ENCODE assay signal across 9 mouse cellular contexts in the genomic region with DNA sequence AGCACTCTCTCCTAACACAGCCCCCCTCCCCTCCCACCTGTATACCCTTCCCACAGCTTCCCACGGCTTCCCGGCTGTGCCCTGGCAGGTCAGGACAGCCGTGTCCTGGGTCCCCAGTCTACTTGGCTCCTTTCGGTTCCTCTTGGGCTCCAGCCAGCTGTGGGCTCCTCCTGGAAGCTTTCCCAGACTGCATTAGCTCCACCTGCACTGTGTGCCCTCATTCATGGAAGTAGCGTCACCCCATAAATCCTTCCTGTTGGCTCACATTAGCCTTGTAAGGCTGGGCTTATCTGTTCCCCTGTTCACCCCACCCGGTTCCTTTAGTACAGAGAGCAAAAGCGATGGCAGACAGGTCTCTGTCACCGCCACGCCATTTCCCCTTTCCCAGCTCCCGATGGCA.
A peak's percentile ranks its signal among the peaks of the same experiment; 100 is the strongest.
DNase-seq lines count a peak whose midpoint lies in the region; ATAC-seq and TF ChIP-seq lines count a peak whose summit lies in the region.
"Had no signal": no experiment of that assay in that cellular context is flagged by ENCODE, and none has a peak within 500 bp of the region (broad histone marks: within the 10 kb centered on the region; RNA-seq: fewer than 3 reads in every experiment).

No protein-coding gene starts in this region.

- H3K9ac ChIP-seq in limb, embryonic 14.5 days (ENCODE audit: low read depth, low read length, severe bottlenecking), result no peak overlapping the region
- no peak overlapping the region for H3K9ac ChIP-seq in stomach, postnatal 0 days (ENCODE audit: low read length)
- H3K9ac ChIP-seq: lung, embryonic 15.5 days had no signal

- TF ChIP-seq EP300 in stomach, postnatal 0 days (optimal IDR thresholded peaks at IDR 0.05), result no peak

- no peaks in the 10 kb centered on the region for H3K9me3 ChIP-seq in limb, embryonic 14.5 days (ENCODE audit: control insufficient read depth, low read length)
- H3K9me3 ChIP-seq in stomach, postnatal 0 days (ENCODE audit: control insufficient read depth, low read length), result no peaks in the 10 kb centered on the region
- H3K9me3 ChIP-seq: lung, embryonic 15.5 days had no signal

- no peak for TF ChIP-seq CTCF in stomach, postnatal 0 days (IDR thresholded peaks at IDR 0.05; ENCODE audit: low read depth)

- WGBS in limb, embryonic 14.5 days, result 41% methylated on average over 10 of the region's 10 CpGs
- WGBS in stomach, postnatal 0 days, result 42% methylated on average over 10 of the region's 10 CpGs

- peaks cover 31% of the 10 kb centered on the region for H3K4me1 ChIP-seq in limb, embryonic 14.5 days (ENCODE audit: control insufficient read depth, insufficient read depth, low read length)
- H3K4me1 ChIP-seq in stomach, postnatal 0 days (replicated peaks; ENCODE audit: control insufficient read depth, insufficient read depth), result 0 out of 2 replicates have a peak, but pooled peaks cover 2% of the 10 kb centered on the region

- no peak overlapping the region for H3K4me3 ChIP-seq in limb, embryonic 14.5 days (replicated peaks; ENCODE audit: low read length)
- no peak overlapping the region for H3K4me3 ChIP-seq in stomach, postnatal 0 days (ENCODE audit: low read depth, low read length)
- H3K4me3 ChIP-seq: lung, embryonic 15.5 days had no signal

- H3K27me3 ChIP-seq in limb, embryonic 14.5 days (ENCODE audit: control insufficient read depth, insufficient read depth, low read length), result peaks cover 5% of the 10 kb centered on the region; the same call in 1 of the 2 replicates
- 0 out of 2 replicates have a peak, but pooled peaks cover 2% of the 10 kb centered on the region for H3K27me3 ChIP-seq in stomach, postnatal 0 days (ENCODE audit: control insufficient read depth, insufficient read depth, low read length)

- no peak overlapping the region for H3K4me2 ChIP-seq in limb, embryonic 14.5 days (replicated peaks; ENCODE audit: low read depth, low read length, severe bottlenecking)
- H3K4me2 ChIP-seq in stomach, postnatal 0 days (replicated peaks; ENCODE audit: low read depth), result no peak overlapping the region
- H3K4me2 ChIP-seq: lung, embryonic 15.5 days had no signal

- H3K36me3 ChIP-seq in limb, embryonic 14.5 days (ENCODE audit: control insufficient read depth, insufficient read depth, low read length), result no peaks in the 10 kb centered on the region
- H3K36me3 ChIP-seq in stomach, postnatal 0 days (ENCODE audit: control insufficient read depth, insufficient read depth, low read length), result no peaks in the 10 kb centered on the region
- H3K36me3 ChIP-seq: lung, embryonic 15.5 days had no signal

- no peak overlapping the region for H3K27ac ChIP-seq in limb, embryonic 14.5 days (replicated peaks; ENCODE audit: low read depth, low read length)
- H3K27ac ChIP-seq in stomach, postnatal 0 days (replicated peaks), result no peak overlapping the region
- H3K27ac ChIP-seq: lung, embryonic 15.5 days had no signal

- DNase-seq in cerebellum, adult 11 months, result peak; percentile 22
- DNase-seq in cerebellum, adult 8-10 months, result no peak
- DNase-seq in testis, postnatal 10 days (ENCODE audit: low spot score), result peak; percentile 49
- DNase-seq in testis, postnatal 14 days (ENCODE audit: low spot score), result no peak
- peak; percentile 61 for DNase-seq in limb, embryonic 14.5 days (ENCODE audit: low spot score)
- peak; percentile 45 for DNase-seq in stomach, postnatal 0 days (ENCODE audit: low spot score)
- DNase-seq in spleen, adult 12 weeks (ENCODE audit: low spot score), result no peak
- DNase-seq in left cerebral cortex, adult 8-10 months (ENCODE audit: low spot score in 2 of 2), result no peak

- no peak for TF ChIP-seq POLR2A in limb, embryonic 14.5 days (IDR thresholded peaks at IDR 0.05; ENCODE audit: borderline replicate concordance, extremely low read depth, insufficient read depth, insufficient read length)

- ATAC-seq in limb, embryonic 14.5 days (ENCODE audit: low FRiP score, low read depth), result no peak
- ATAC-seq in stomach, postnatal 0 days (ENCODE audit: low FRiP score, low TSS enrichment), result peak; percentile 63

Comparison
In these comparisons a context has a peak if more than half of its experiments do, and no peak if none do; other contexts are left out.
1. DNase-seq: peak in cerebellum, adult 11 months (single experiment), testis, postnatal 10 days (single experiment), limb, embryonic 14.5 days (single experiment) and stomach, postnatal 0 days (single experiment); none in cerebellum, adult 8-10 months (single experiment), testis, postnatal 14 days (single experiment), spleen, adult 12 weeks (single experiment) and left cerebral cortex, adult 8-10 months (0 of 2).